ENCODE assay signal across 14 mouse cellular contexts in genomic region chr13:52703401-52704164, GRCm38 (mm10).
DNase-seq lines count a peak whose midpoint lies in the region; ATAC-seq and TF ChIP-seq lines count a peak whose summit lies in the region.
"Had no signal": no experiment of that assay in that cellular context is flagged by ENCODE, and none has a peak within 500 bp of the region (broad histone marks: within the 10 kb centered on the region; RNA-seq: fewer than 3 reads in every experiment).

No protein-coding gene starts in this region.

- H3K4me2 ChIP-seq in hindbrain, embryonic 16.5 days (ENCODE audit: low read length): no peak overlapping the region
- H3K4me2 ChIP-seq in hindbrain, embryonic 12.5 days (replicated peaks): no peak overlapping the region
- H3K4me2 ChIP-seq in embryonic facial prominence, embryonic 11.5 days (ENCODE audit: low read depth, low read length): no peak overlapping the region
- H3K4me2 ChIP-seq: embryonic facial prominence, embryonic 12.5 days; liver, embryonic 11.5 days had no signal

- no peaks in the 10 kb centered on the region for H3K27me3 ChIP-seq in hindbrain, embryonic 16.5 days (replicated peaks; ENCODE audit: control insufficient read depth, insufficient read depth, low read length)
- H3K27me3 ChIP-seq in hindbrain, embryonic 12.5 days: no peaks in the 10 kb centered on the region
- H3K27me3 ChIP-seq in embryonic facial prominence, embryonic 11.5 days (ENCODE audit: control insufficient read depth, insufficient read depth, low read length): no peaks in the 10 kb centered on the region
- H3K27me3 ChIP-seq: embryonic facial prominence, embryonic 12.5 days had no signal

- 67% methylated on average over 12 of the region's 12 CpGs for WGBS in hindbrain, embryonic 16.5 days
- WGBS in hindbrain, embryonic 12.5 days: 55% methylated on average over 12 of the region's 12 CpGs
- WGBS in embryonic facial prominence, embryonic 11.5 days: 20% methylated on average over 12 of the region's 12 CpGs

- DNase-seq in embryonic facial prominence, embryonic 11.5 days (ENCODE audit: low spot score): peak; percentile 73
- peak; percentile 16 for DNase-seq in lung, postnatal 25 days (ENCODE audit: low spot score)
- DNase-seq in cerebellum, adult 11-12 months: no peak
- no peak for DNase-seq in kidney, adult 9 months
- no peak for DNase-seq in layer of hippocampus, adult 2 months (ENCODE audit: low spot score in 2 of 2)
- DNase-seq: cerebellum, adult 11 months; forebrain, postnatal 0 days; gastrocnemius, postnatal 36 days; thymus, postnatal 4 days had no signal

- TF ChIP-seq CTCF in layer of hippocampus, adult 2 months (conservative IDR thresholded peaks at IDR 0.05): no peak

- H3K9me3 ChIP-seq in hindbrain, embryonic 16.5 days (ENCODE audit: control insufficient read depth, low read length): no peaks in the 10 kb centered on the region
- no peaks in the 10 kb centered on the region for H3K9me3 ChIP-seq in hindbrain, embryonic 12.5 days (replicated peaks)
- no peaks in the 10 kb centered on the region for H3K9me3 ChIP-seq in embryonic facial prominence, embryonic 11.5 days (replicated peaks; ENCODE audit: control insufficient read depth, low read length)
- H3K9me3 ChIP-seq: embryonic facial prominence, embryonic 12.5 days had no signal

- no peak overlapping the region for H3K9ac ChIP-seq in hindbrain, embryonic 16.5 days (ENCODE audit: low read depth, low read length)
- no peak overlapping the region for H3K9ac ChIP-seq in hindbrain, embryonic 12.5 days
- H3K9ac ChIP-seq in embryonic facial prominence, embryonic 11.5 days (replicated peaks; ENCODE audit: low read length): no peak overlapping the region
- H3K9ac ChIP-seq: embryonic facial prominence, embryonic 12.5 days; forebrain, postnatal 0 days had no signal

- H3K27ac ChIP-seq in hindbrain, embryonic 16.5 days (ENCODE audit: low read depth, low read length): no peak overlapping the region
- H3K27ac ChIP-seq in hindbrain, embryonic 12.5 days: no peak overlapping the region
- peak overlapping the region; percentile 81 for H3K27ac ChIP-seq in brown adipose tissue, adult 24 weeks (replicated peaks; ENCODE audit: low read depth, low read length)
- H3K27ac ChIP-seq in embryonic facial prominence, embryonic 11.5 days (replicated peaks; ENCODE audit: low read depth, low read length): no peak overlapping the region
- no peak overlapping the region for H3K27ac ChIP-seq in layer of hippocampus, adult 2 months
- H3K27ac ChIP-seq: embryonic facial prominence, embryonic 12.5 days had no signal

- H3K36me3 ChIP-seq in hindbrain, embryonic 16.5 days (ENCODE audit: control insufficient read depth, insufficient read depth, low read length): no peaks in the 10 kb centered on the region
- no peaks in the 10 kb centered on the region for H3K36me3 ChIP-seq in hindbrain, embryonic 12.5 days
- H3K36me3 ChIP-seq in embryonic facial prominence, embryonic 11.5 days (replicated peaks; ENCODE audit: control insufficient read depth, insufficient read depth, low read depth, low read length): no peaks in the 10 kb centered on the region
- H3K36me3 ChIP-seq: embryonic facial prominence, embryonic 12.5 days had no signal

- 0 out of 2 replicates have a peak, but pooled peaks have one; percentile 40 for ATAC-seq in hindbrain, embryonic 16.5 days
- no peak for ATAC-seq in hindbrain, embryonic 12.5 days (ENCODE audit: low FRiP score)
- no peak for ATAC-seq in embryonic facial prominence, embryonic 11.5 days (replicated peaks; ENCODE audit: insufficient number of reproducible peaks, low FRiP score, low TSS enrichment, low read depth)
- ATAC-seq: forebrain, postnatal 0 days had no signal

- no peaks in the 10 kb centered on the region; the same call in 1 of the 2 replicates for H3K4me1 ChIP-seq in hindbrain, embryonic 16.5 days (ENCODE audit: control insufficient read depth, insufficient read depth, low read depth, low read length)
- H3K4me1 ChIP-seq in hindbrain, embryonic 12.5 days: peaks cover 6% of the 10 kb centered on the region; the same call in 1 of the 2 replicates
- H3K4me1 ChIP-seq in brown adipose tissue, adult 24 weeks (ENCODE audit: control insufficient read depth, insufficient read depth, insufficient read length, low read length): peaks cover 10% of the 10 kb centered on the region
- H3K4me1 ChIP-seq in embryonic facial prominence, embryonic 11.5 days (ENCODE audit: control insufficient read depth, insufficient read depth, low read length): no peaks in the 10 kb centered on the region; the same call in 1 of the 2 replicates

- no peak overlapping the region for H3K4me3 ChIP-seq in hindbrain, embryonic 16.5 days (ENCODE audit: low read length)
- no peak overlapping the region for H3K4me3 ChIP-seq in hindbrain, embryonic 12.5 days
- H3K4me3 ChIP-seq in brown adipose tissue, adult 24 weeks (ENCODE audit: insufficient read depth, low read depth, low read length): no peak overlapping the region
- no peak overlapping the region for H3K4me3 ChIP-seq in embryonic facial prominence, embryonic 11.5 days (ENCODE audit: low read depth, low read length)
- no peak overlapping the region for H3K4me3 ChIP-seq in layer of hippocampus, adult 2 months
- H3K4me3 ChIP-seq: embryonic facial prominence, embryonic 12.5 days had no signal

Comparison
In these comparisons a context has a peak if more than half of its experiments do, and no peak if none do; other contexts are left out.
1. DNase-seq: peak in embryonic facial prominence, embryonic 11.5 days (single experiment) and lung, postnatal 25 days (single experiment); none in cerebellum, adult 11-12 months (single experiment), kidney, adult 9 months (single experiment) and layer of hippocampus, adult 2 months (0 of 2).